Mouse (Mus musculus): ENCODE measurements around the gene Crtc3.

DNA sequence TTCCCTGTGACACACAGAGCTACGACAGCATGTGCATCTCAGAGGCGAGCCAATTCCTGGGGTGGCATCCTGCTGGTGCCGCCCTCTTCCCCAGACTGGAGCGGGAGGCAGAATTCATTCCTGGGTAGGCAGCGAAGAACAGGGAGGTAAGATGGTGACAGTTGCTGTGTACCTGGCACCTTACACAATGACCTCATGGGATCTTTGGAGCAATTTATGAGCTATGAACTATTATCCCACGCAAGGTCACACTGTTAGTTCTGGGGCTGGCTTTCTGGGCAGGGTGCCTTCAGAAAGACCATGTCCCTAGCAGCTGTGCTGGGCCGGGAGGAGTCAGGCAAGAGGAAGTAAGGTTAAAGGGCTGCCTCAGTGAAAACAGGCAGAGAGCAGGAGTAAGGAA is 77.0 kb downstream of the Crtc3 start:
- TF ChIP-seq ZC3H11A (IDR thresholded peaks at IDR 0.05; ENCODE audit: borderline replicate concordance, low read depth, low read length) (no peak), ZNF384 (IDR thresholded peaks at IDR 0.05; ENCODE audit: low read depth, low read length) (no peak), CHD2 (IDR thresholded peaks at IDR 0.05; ENCODE audit: low read depth, low read length) (no peak), HCFC1 (IDR thresholded peaks at IDR 0.05; ENCODE audit: borderline replicate concordance, insufficient read depth, low read length) (no peak), MAFK (IDR thresholded peaks at IDR 0.05; ENCODE audit: insufficient read depth, low read depth, low read length) (no peak)

Measured in ES-E14 (cell line).